Mouse (Mus musculus) kidney, postnatal 0 days (tissue): Measurements from ENCODE around the gene Srp68. TPM values are rescaled to one million over a fixed set of nuclear protein-coding genes. Genes with fewer than 3 reads are reported as not detected.

Experiments used
- ATAC-seq: fragments of 200-750 bp; cut with Nextera tagmentation; replicated peaks from 2 replicates; pipeline ENCODE4 v1.8.0; 2017; ENCODE audit warnings: low read depth, moderate number of reproducible peaks, moderate TSS enrichment, moderate library complexity; ENCODE audit not compliant: low FRiP score
- DNase-seq: peaks from one replicate; pipeline ENCODE4 v3.0.0-alpha.2; 2016; ENCODE audit warnings: low spot score
- H3K27ac ChIP-seq: fragments of 300-500 bp; sonication (generic); 2 replicates; pipeline ENCODE4 v1.5.1; 2014; ENCODE audit warnings: mild to moderate bottlenecking
- H3K27me3 ChIP-seq: fragments of 300-500 bp; sonication (generic); 2 replicates; pipeline ENCODE4 v1.6.1; 2014; ENCODE audit warnings: low read length, mixed read lengths; ENCODE audit not compliant: insufficient read depth
- H3K36me3 ChIP-seq: fragments of 300-500 bp; sonication (generic); 2 replicates; pipeline ENCODE4 v1.6.1; 2014; ENCODE audit warnings: low read length, mixed read lengths; ENCODE audit not compliant: insufficient read depth
- H3K4me1 ChIP-seq: fragments of 300-500 bp; sonication (generic); replicated peaks from 2 replicates; pipeline ENCODE4 v1.6.1; 2014; ENCODE audit warnings: antibody characterized with exemption, low read length, mixed read lengths; ENCODE audit not compliant: insufficient read depth
- H3K4me2 ChIP-seq: fragments of 300-500 bp; sonication (generic); 2 replicates; pipeline ENCODE4 v1.6.1; 2014; ENCODE audit warnings: mild to moderate bottlenecking, low read length, moderate library complexity, mixed read lengths
- H3K4me3 ChIP-seq: fragments of 300-500 bp; sonication (generic); replicated peaks from 2 replicates; pipeline ENCODE4 v1.5.1; 2014; ENCODE audit warnings: low read depth, low read length
- H3K9ac ChIP-seq: fragments of 300-500 bp; sonication (generic); 2 replicates; pipeline ENCODE4 v1.6.1; 2014; ENCODE audit warnings: low read depth, low read length
- H3K9me3 ChIP-seq: fragments of 300-500 bp; sonication (generic); replicated peaks from 2 replicates; pipeline ENCODE4 v1.6.1; 2016; ENCODE audit warnings: low read length, inconsistent platforms, mixed read lengths
- CTCF ChIP-seq: IDR thresholded peaks from 2 replicates; pipeline ENCODE4 v1.5.1; 2016; ENCODE audit warnings: antibody characterized with exemption, low read depth, mild to moderate bottlenecking, moderate library complexity
- WGBS: fragments of 180-500 bp; shearing (Covaris S2); extraction: QIAGEN DNeasy Blood & Tissue Kit; methylation state at CpG from one replicate; pipeline ENCODE4 v1.1.7; 2014; 5-methylcytosine and 5-hydroxymethylcytosine counted together
- polyA plus RNA-seq: library from polyadenylated mRNA; unstranded; fragments of >200 nt; fragmentation: Nextera tagmentation; extraction: Ambion mirVana; gene quantifications from 2 replicates; pipeline ENCODE4 v1.2.1, GENCODE M21; 2015

The Srp68 gene
- polyA plus RNA-seq, 1 experiment from 2014 or later = 62.1 TPM

DNA sequence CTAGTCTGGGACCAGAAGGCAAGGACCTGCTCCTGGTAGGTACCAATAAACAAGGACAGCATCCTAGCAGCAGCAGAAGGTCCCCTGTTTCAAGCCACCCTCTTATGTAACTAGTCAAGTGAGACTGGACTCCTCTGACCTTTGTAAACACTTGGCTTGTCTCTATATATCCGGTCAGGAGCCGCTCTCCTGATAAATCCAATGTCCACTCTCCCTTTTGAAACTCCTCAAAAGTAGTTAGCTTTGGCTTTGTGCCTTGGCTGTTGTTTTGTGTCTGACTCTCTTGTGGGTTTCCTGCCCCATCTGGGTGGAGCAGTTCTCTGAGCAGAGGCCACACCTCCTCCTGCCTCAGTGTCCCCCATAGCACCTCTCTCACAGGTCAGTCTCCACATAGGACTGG lies 55.8 kb downstream of the Srp68 start:
- peak; percentile 62 for DNase-seq
- no peak for TF ChIP-seq CTCF
- no peaks in the 10 kb centered on the region for H3K27me3 ChIP-seq
- no peaks in the 10 kb centered on the region for H3K36me3 ChIP-seq
- no peaks in the 10 kb centered on the region for H3K9me3 ChIP-seq
- peaks cover 18% of the 10 kb centered on the region for H3K4me1 ChIP-seq
- 44% methylated on average over 2 of the region's 2 CpGs for WGBS
- H3K4me3 ChIP-seq = no peak overlapping the region
- no peak overlapping the region for H3K4me2 ChIP-seq
- H3K27ac ChIP-seq = peak overlapping the region; percentile 72
- no peak for ATAC-seq
- H3K9ac ChIP-seq = no peak overlapping the region

DNA sequence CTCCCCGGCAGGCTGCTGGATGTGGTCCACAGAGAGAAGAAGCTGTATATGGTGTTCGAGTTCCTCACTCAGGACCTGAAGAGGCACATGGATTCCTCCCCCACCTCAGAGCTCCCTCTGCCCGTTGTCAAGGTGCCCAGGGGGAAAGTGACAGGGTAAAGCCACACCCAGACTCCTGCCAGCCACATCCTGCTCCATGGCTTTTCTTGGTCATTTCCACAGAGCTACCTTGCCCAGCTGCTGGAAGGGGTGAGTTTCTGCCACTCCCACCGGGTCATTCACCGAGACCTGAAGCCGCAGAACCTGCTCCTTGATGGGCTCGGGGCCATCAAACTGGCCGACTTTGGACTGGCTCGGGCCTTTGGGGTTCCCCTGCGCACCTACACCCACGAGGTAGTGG lies 57.5 kb downstream of the Srp68 start:
- ATAC-seq = no peak
- no peak for TF ChIP-seq CTCF

DNA sequence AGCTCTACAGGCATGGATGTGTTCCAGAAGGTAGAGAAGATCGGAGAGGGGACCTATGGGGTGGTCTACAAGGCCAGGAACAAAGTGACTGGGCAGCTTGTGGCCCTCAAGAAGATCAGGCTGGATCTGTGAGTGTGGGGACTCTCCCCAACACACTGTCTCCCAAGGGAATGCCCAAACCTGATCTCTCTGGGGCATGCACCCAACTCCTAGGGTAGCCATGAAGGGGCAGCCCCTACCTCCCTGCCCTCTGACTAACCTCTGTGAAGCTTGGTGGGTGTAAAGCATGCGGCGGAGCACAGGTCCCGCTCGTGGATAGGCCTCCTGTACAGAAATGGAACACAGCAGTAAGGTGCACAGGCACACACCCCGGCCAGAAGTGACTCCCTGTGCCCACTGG lies 58.0 kb downstream of the Srp68 start:
- Histone ChIP-seq H3K4me3 (no peak overlapping the region), H3K36me3 (no peaks in the 10 kb centered on the region), H3K9ac (no peak overlapping the region), H3K4me2 (no peak overlapping the region), H3K4me1 (peaks cover 12% of the 10 kb centered on the region), H3K27ac (no peak overlapping the region), H3K27me3 (no peaks in the 10 kb centered on the region), H3K9me3 (no peaks in the 10 kb centered on the region)
- WGBS = 90% methylated on average over 6 of the region's 6 CpGs
- DNase-seq (no peak), ATAC-seq (no peak)
- no peak for TF ChIP-seq CTCF

More for the DNA sequence above, 57.5 kb downstream of the Srp68 start:
- no peak overlapping the region for H3K27ac ChIP-seq
- no peak overlapping the region for H3K9ac ChIP-seq
- WGBS = 67% methylated on average over 11 of the region's 11 CpGs
- H3K27me3 ChIP-seq = no peaks in the 10 kb centered on the region
- no peaks in the 10 kb centered on the region for H3K36me3 ChIP-seq
- peaks cover 12% of the 10 kb centered on the region for H3K4me1 ChIP-seq
- H3K9me3 ChIP-seq = no peaks in the 10 kb centered on the region
- no peak overlapping the region for H3K4me3 ChIP-seq
- no peak overlapping the region for H3K4me2 ChIP-seq
- no peak for DNase-seq

DNA sequence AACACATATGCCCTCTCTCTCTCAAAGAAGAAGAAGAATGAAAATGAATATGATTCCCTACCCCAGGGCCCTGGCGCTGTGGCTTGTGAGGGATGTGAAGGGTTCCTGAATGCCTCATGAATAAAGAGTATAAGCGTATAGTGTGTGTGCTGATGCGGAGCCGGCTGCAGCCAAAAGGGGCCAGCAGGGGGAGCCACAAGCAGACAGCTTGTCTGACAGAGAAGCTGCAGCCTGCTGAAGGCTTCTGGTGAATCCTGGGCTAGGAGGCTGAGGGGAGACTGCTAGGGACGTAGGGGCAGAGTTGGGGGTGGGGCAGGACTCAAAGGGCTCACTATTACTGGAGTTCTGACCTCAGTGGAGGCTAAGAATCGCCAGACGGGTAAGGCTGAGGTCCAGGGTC lies 58.8 kb downstream of the Srp68 start:
- DNase-seq = peak; percentile 35
- H3K9me3 ChIP-seq = no peaks in the 10 kb centered on the region
- H3K27me3 ChIP-seq = no peaks in the 10 kb centered on the region
- peak; percentile 60; the same call in 1 of the 2 replicates for TF ChIP-seq CTCF
- H3K4me1 ChIP-seq = peaks cover 12% of the 10 kb centered on the region
- H3K4me2 ChIP-seq = no peak overlapping the region
- no peak for ATAC-seq
- no peaks in the 10 kb centered on the region for H3K36me3 ChIP-seq
- H3K4me3 ChIP-seq = no peak overlapping the region
- H3K9ac ChIP-seq = no peak overlapping the region
- H3K27ac ChIP-seq = no peak overlapping the region
- WGBS = 87% methylated on average over 7 of the region's 7 CpGs

DNA sequence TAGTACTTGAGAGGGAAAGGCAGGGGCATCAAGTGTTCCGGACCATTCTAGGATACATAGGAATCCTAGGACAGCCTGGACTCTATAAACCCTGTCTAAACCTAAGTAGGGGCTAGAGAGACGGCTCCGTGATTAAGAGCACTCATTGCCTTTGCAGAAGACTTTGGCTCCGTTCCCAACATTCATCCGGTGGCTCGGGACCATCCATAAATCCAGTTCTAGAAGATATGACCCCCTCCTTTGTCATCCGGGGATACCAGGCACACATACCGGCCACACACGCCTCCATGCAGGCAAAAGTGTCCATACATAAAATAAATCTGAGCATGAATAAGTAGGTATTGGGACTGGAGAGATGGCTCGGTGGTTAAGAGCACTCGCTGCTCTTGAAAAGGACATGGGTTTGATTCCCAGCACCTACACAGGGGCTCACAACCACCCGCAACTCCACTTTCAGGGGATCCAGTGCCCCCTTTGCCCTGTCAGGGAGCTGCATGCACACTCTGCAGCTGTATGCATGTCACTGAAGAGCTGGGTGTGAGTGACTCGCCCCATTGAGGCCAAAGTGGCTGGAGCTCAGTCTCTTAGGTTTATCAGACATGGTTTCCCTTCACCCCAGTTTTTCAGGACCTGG lies 60.0 kb downstream of the Srp68 start:
- H3K9ac ChIP-seq = no peak overlapping the region
- peaks cover 5% of the 10 kb centered on the region; the same call in 1 of the 2 replicates for H3K4me1 ChIP-seq
- DNase-seq (peak; percentile 52), ATAC-seq (no peak)
- H3K4me2 ChIP-seq = no peak overlapping the region
- H3K9me3 ChIP-seq = no peaks in the 10 kb centered on the region
- TF ChIP-seq CTCF = no peak
- no peaks in the 10 kb centered on the region for H3K36me3 ChIP-seq
- 72% methylated on average over 13 of the region's 13 CpGs for WGBS
- no peak overlapping the region for H3K4me3 ChIP-seq
- H3K27me3 ChIP-seq = no peaks in the 10 kb centered on the region
- H3K27ac ChIP-seq = no peak overlapping the region

DNA sequence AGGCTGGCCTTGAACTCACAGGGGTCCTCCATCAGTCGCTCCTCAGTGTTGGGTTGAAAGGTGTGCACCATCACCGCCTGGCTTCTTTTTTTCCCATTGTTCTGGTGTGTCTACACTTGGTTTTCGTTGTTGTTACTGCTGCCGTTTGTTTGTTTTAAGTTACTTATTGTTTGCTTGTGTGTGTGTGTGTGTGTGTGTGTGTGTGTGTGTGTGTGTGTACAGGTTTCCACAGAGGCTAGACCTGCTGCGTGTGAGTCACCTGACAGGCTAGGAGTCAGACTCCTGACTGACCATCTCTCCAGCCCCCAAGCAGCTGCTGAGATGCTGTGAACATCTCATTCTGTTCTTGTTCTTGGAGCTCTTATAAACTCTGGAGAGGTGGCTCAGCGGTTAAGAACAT lies 61.2 kb downstream of the Srp68 start:
- Histone ChIP-seq H3K9ac (no peak overlapping the region), H3K4me2 (no peak overlapping the region), H3K27me3 (no peaks in the 10 kb centered on the region), H3K36me3 (no peaks in the 10 kb centered on the region), H3K4me1 (no peaks in the 10 kb centered on the region), H3K9me3 (no peaks in the 10 kb centered on the region), H3K4me3 (no peak overlapping the region), H3K27ac (no peak overlapping the region)
- TF ChIP-seq CTCF = no peak
- ATAC-seq = no peak
- WGBS = 91% methylated on average over 6 of the region's 6 CpGs
- no peak for DNase-seq

DNA sequence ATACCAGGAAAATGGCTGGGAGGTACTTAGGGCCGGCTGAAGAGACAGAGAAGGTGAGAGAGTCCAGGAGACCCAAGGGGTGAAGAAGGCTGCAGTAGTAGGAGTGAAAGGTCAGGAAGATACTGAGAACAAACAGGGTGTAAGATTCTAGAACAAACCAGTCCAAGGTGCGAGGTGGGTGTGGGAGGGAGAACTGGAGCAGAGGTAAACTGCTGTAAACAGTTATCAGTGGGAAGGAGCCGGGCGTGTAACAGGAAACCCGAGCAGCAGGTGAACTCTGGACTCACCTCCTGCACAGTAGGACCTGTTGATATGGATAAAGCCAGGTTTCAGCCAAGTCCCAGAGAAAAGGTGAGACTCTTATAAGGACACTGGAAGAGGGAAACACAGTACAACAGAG lies 63.3 kb downstream of the Srp68 start:
- Histone ChIP-seq H3K36me3 (peaks cover 14% of the 10 kb centered on the region), H3K9me3 (no peaks in the 10 kb centered on the region), H3K4me1 (no peaks in the 10 kb centered on the region), H3K4me2 (no peak overlapping the region), H3K27ac (0 out of 2 replicates have a peak overlapping the region, but pooled peaks have one; percentile 15), H3K27me3 (no peaks in the 10 kb centered on the region), H3K4me3 (no peak overlapping the region), H3K9ac (no peak overlapping the region)
- no peak for TF ChIP-seq CTCF
- 59% methylated on average over 5 of the region's 5 CpGs for WGBS
- DNase-seq (no peak), ATAC-seq (peak; percentile 30)
